8 mouse cellular contexts compared by ENCODE assay signal in the genomic region with DNA sequence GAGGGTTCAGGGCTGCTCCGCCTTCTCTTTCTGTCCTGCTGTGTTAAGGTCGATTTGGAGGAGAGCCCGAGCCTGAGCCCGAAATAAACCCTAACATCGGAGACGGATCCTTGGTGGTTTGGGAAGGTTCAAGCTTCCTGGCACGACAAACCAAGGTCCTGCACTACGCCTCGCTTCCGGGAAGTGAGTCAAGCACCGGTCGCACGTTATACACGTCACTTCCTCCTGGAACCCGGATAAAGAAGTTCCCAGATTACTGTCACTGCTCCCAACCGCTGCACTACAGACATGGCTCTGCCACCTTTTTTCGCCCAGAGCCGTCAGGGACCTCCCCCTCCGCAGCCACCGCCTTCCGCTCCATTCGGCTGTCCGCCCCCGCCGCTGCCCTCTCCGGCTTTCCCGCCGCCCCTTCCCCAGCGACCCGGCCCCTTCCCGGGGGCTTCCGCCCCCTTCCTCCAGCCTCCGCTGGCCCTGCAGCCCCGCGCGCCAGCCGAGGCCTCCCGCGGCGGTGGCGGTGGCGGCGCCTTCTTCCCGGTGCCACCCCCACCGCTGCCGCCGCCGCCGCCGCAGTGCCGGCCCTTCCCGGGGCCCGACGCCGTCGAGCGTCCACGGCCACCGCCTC. TPM values are rescaled to one million over a fixed set of nuclear protein-coding genes. Genes with fewer than 3 reads are reported as not detected.
DNase-seq lines count a peak whose midpoint lies in the region; ATAC-seq and TF ChIP-seq lines count a peak whose summit lies in the region.

Gene Pdcd7 (plus strand): TSS at position 251 of the 622 bp plus-strand sequence.

- no peak; the same call in 1 of the 2 replicates for TF ChIP-seq EP300 in lung, postnatal 0 days (IDR thresholded peaks at IDR 0.05)

- peaks cover 8% of the 10 kb centered on the region; the same call in 1 of the 2 replicates for H3K9me3 ChIP-seq in hindbrain, embryonic 10.5 days
- H3K9me3 ChIP-seq in lung, postnatal 0 days (ENCODE audit: low read length) = no peaks in the 10 kb centered on the region

- peaks cover 19% of the 10 kb centered on the region for H3K4me1 ChIP-seq in hindbrain, embryonic 10.5 days (replicated peaks)
- peaks cover 10% of the 10 kb centered on the region for H3K4me1 ChIP-seq in lung, postnatal 0 days (ENCODE audit: insufficient read depth, low read depth, low read length)

- DNase-seq in MN1 (ENCODE audit: low spot score) = peak; percentile 95
- DNase-seq in cerebellum, adult 9-10 months = peak; percentile 97
- DNase-seq in hindbrain, embryonic 10.5 days (ENCODE audit: low spot score) = peak; percentile 96
- peak; percentile 96 for DNase-seq in layer of hippocampus, adult 9-11 months
- peak; percentile 98 for DNase-seq in lung, postnatal 0 days (ENCODE audit: low spot score)
- DNase-seq in ovary, postnatal 14 days (ENCODE audit: low spot score) = peak; percentile 96
- DNase-seq in thymus, postnatal 14 days = peak; percentile 93

- ATAC-seq in frontal cortex, adult (ENCODE audit: low TSS enrichment) = peak; percentile 92
- ATAC-seq in lung, postnatal 0 days = peak; percentile 95

- H3K4me2 ChIP-seq in lung, postnatal 0 days (replicated peaks; ENCODE audit: low read depth, low read length) = peak within 1 kb of the TSS; percentile 91

- H3K9ac ChIP-seq in lung, postnatal 0 days (replicated peaks; ENCODE audit: low read depth) = peak within 1 kb of the TSS; percentile 96

- peak within 1 kb of the TSS; percentile 95 for H3K27ac ChIP-seq in hindbrain, embryonic 10.5 days
- peak within 1 kb of the TSS; percentile 98 for H3K27ac ChIP-seq in lung, postnatal 0 days (ENCODE audit: low read length)

- no peak for TF ChIP-seq CTCF in lung, postnatal 0 days (IDR thresholded peaks at IDR 0.05)

- H3K4me3 ChIP-seq in hindbrain, embryonic 10.5 days = peak within 1 kb of the TSS; percentile 100
- peak within 1 kb of the TSS; percentile 93 for H3K4me3 ChIP-seq in lung, postnatal 0 days (ENCODE audit: low read depth, low read length)

- no peaks in the 10 kb centered on the region for H3K27me3 ChIP-seq in hindbrain, embryonic 10.5 days (ENCODE audit: insufficient read depth, poor library complexity, severe bottlenecking)
- H3K27me3 ChIP-seq in lung, postnatal 0 days (replicated peaks; ENCODE audit: insufficient read depth, low read length) = no peaks in the 10 kb centered on the region

- H3K36me3 ChIP-seq in hindbrain, embryonic 10.5 days = no peaks in the 10 kb centered on the region
- H3K36me3 ChIP-seq in lung, postnatal 0 days (ENCODE audit: insufficient read depth, low read length) = no peaks in the 10 kb centered on the region

- under 1% methylated on average over 59 of the region's 59 CpGs for WGBS in hindbrain, embryonic 10.5 days
- under 1% methylated on average over 41 of the region's 59 CpGs for WGBS in lung, postnatal 0 days

RNA-seq across cellular contexts. Expression of gene Pdcd7, which starts in this region (rescaled TPM):
- polyA plus RNA-seq in hindbrain, embryonic 10.5 days (2016; fragmentation: Nextera tagmentation; extraction: Ambion mirVana) = 8.6 and 11.6 TPM in 2 replicates
- polyA plus RNA-seq in lung, postnatal 0 days (2015; fragmentation: Nextera tagmentation; extraction: Ambion mirVana) = 8.6 and 8.7 TPM in 2 replicates

Comparison
In these comparisons a context has a peak if more than half of its experiments do, and no peak if none do; other contexts are left out.
1. Peak in every context shown above with its lines: DNase-seq, ATAC-seq, H3K4me3 ChIP-seq and H3K27ac ChIP-seq.